21 mouse cellular contexts compared by ENCODE assay signal in genomic region chr1:133936169-133936568, GRCm38 (mm10). TPM values are rescaled to one million over a fixed set of nuclear protein-coding genes. Genes with fewer than 3 reads are reported as not detected.
DNase-seq lines count a peak whose midpoint lies in the region; ATAC-seq and TF ChIP-seq lines count a peak whose summit lies in the region.
"Had no signal": no experiment of that assay in that cellular context is flagged by ENCODE, and none has a peak within 500 bp of the region (broad histone marks: within the 10 kb centered on the region; RNA-seq: fewer than 3 reads in every experiment).

No protein-coding gene starts in this region.

- no peaks in the 10 kb centered on the region for H3K9me3 ChIP-seq in lung, postnatal 0 days (ENCODE audit: low read length)
- H3K9me3 ChIP-seq in MEL (replicated peaks; ENCODE audit: insufficient read depth, low read length) = no peaks in the 10 kb centered on the region
- no peaks in the 10 kb centered on the region for H3K9me3 ChIP-seq in limb, embryonic 10.5 days (replicated peaks)
- H3K9me3 ChIP-seq: hindbrain, embryonic 12.5 days; liver, embryonic 15.5 days had no signal

- no peak overlapping the region for H3K4me2 ChIP-seq in lung, postnatal 0 days (replicated peaks; ENCODE audit: low read depth, low read length)
- H3K4me2 ChIP-seq: forebrain, embryonic 12.5 days; heart, embryonic 11.5 days; hindbrain, embryonic 12.5 days; liver, embryonic 15.5 days had no signal

- TF ChIP-seq CTCF in kidney, adult 2 months (conservative IDR thresholded peaks at IDR 0.05; ENCODE audit: insufficient read depth, insufficient read length, low read depth, low read length) = peak; percentile 20; the same call in 1 of the 2 replicates
- TF ChIP-seq CTCF in lung, postnatal 0 days (IDR thresholded peaks at IDR 0.05) = peak; percentile 44
- TF ChIP-seq CTCF in MEL (IDR thresholded peaks at IDR 0.05 in 2 of 3, conservative IDR thresholded peaks at IDR 0.05 in 1 of 3; ENCODE audit: control insufficient read depth in 1 of 3, insufficient read depth in 1 of 3, low read depth in 2 of 3, low read length in 3 of 3, poor library complexity in 1 of 3, severe bottlenecking in 1 of 3) = peak; percentile 28 to 43 (median 42); a peak in 5 of 6 replicates

- no peak for TF ChIP-seq EP300 in lung, postnatal 0 days (IDR thresholded peaks at IDR 0.05)
- TF ChIP-seq EP300 in MEL (IDR thresholded peaks at IDR 0.05; ENCODE audit: low read depth in 1 of 2, low read length in 2 of 2) = no peak

- no peak overlapping the region for H3K4me3 ChIP-seq in kidney, adult 2 months (ENCODE audit: insufficient read depth, low read depth, low read length)
- H3K4me3 ChIP-seq in lung, postnatal 0 days (ENCODE audit: low read depth, low read length) = no peak overlapping the region
- H3K4me3 ChIP-seq in MEL (ENCODE audit: control insufficient read depth in 1 of 2, insufficient read depth in 1 of 2, low read depth in 2 of 2, low read length in 2 of 2) = no peak overlapping the region
- H3K4me3 ChIP-seq in limb, embryonic 10.5 days = no peak overlapping the region
- H3K4me3 ChIP-seq: forebrain, embryonic 12.5 days; gastrocnemius, adult 2 months; hindbrain, embryonic 12.5 days; liver, embryonic 15.5 days had no signal

- 93% methylated on average over 3 of the region's 3 CpGs for WGBS in kidney, adult 2 months
- WGBS in lung, postnatal 0 days = 89% methylated on average over 3 of the region's 3 CpGs
- 94% methylated on average over 3 of the region's 3 CpGs for WGBS in limb, embryonic 10.5 days

- no peak for DNase-seq in kidney, adult 2 months
- no peak for DNase-seq in kidney, adult 11 months
- no peak for DNase-seq in lung, postnatal 0 days (ENCODE audit: low spot score)
- no peak for DNase-seq in lung, postnatal 4 days
- DNase-seq in MEL (ENCODE audit: low read depth, low spot score) = peak; percentile 23
- no peak for DNase-seq in limb, embryonic 10.5 days (ENCODE audit: low spot score)
- DNase-seq in cerebellum, adult 9-10 months = no peak
- DNase-seq: B cell, adult 2 months; cerebellum, adult 8-10 months; gastrocnemius, adult 2 months; heart, postnatal 10 days; kidney, postnatal 14 days; left cerebral cortex, postnatal 4 days; lung, postnatal 14 days; thymus, postnatal 4 days had no signal

- ATAC-seq in lung, postnatal 0 days = no peak
- ATAC-seq: intestine, embryonic 16.5 days had no signal

- no peaks in the 10 kb centered on the region; the same call in 1 of the 2 replicates for H3K4me1 ChIP-seq in kidney, adult 2 months (ENCODE audit: control insufficient read depth, insufficient read depth, low read length)
- H3K4me1 ChIP-seq in lung, postnatal 0 days (ENCODE audit: insufficient read depth, low read depth, low read length) = no peaks in the 10 kb centered on the region; the same call in 1 of the 2 replicates
- H3K4me1 ChIP-seq in MEL (ENCODE audit: control insufficient read depth in 1 of 2, insufficient read depth in 2 of 2, low read length in 2 of 2) = no peaks in the 10 kb centered on the region
- peaks cover 30% of the 10 kb centered on the region for H3K4me1 ChIP-seq in limb, embryonic 10.5 days
- H3K4me1 ChIP-seq: forebrain, embryonic 12.5 days had no signal

- peak; percentile 24 for TF ChIP-seq RAD21 in MEL (IDR thresholded peaks at IDR 0.05; ENCODE audit: low read depth, low read length)

- H3K27ac ChIP-seq in kidney, adult 2 months (ENCODE audit: insufficient read depth, low read depth, low read length) = no peak overlapping the region
- no peak overlapping the region for H3K27ac ChIP-seq in lung, postnatal 0 days (ENCODE audit: low read length)
- H3K27ac ChIP-seq in MEL (ENCODE audit: control insufficient read depth, low read depth, low read length) = no peak overlapping the region
- H3K27ac ChIP-seq in limb, embryonic 10.5 days = no peak overlapping the region
- H3K27ac ChIP-seq: forebrain, embryonic 12.5 days; hindbrain, embryonic 12.5 days; liver, embryonic 15.5 days had no signal

- no peaks in the 10 kb centered on the region for H3K27me3 ChIP-seq in kidney, adult 2 months (replicated peaks; ENCODE audit: control insufficient read depth, insufficient read depth, low read length)
- no peaks in the 10 kb centered on the region for H3K27me3 ChIP-seq in lung, postnatal 0 days (replicated peaks; ENCODE audit: insufficient read depth, low read length)
- H3K27me3 ChIP-seq in MEL (ENCODE audit: control insufficient read depth in 1 of 2, insufficient read depth in 2 of 2, low read length in 2 of 2) = peaks cover 4 to 9% of the 10 kb centered on the region in 2 experiments; a peak in 3 of 4 replicates
- H3K27me3 ChIP-seq in limb, embryonic 10.5 days (ENCODE audit: low read depth, poor library complexity, severe bottlenecking) = peaks cover 5% of the 10 kb centered on the region; the same call in 1 of the 2 replicates
- H3K27me3 ChIP-seq: forebrain, embryonic 12.5 days; hindbrain, embryonic 12.5 days; liver, embryonic 15.5 days had no signal

- H3K79me2 ChIP-seq in MEL (ENCODE audit: control insufficient read depth, insufficient read depth, low read length, poor library complexity) = no peaks in the 10 kb centered on the region

- no peak for TF ChIP-seq POLR2A in kidney, adult 2 months (IDR thresholded peaks at IDR 0.05; ENCODE audit: low read depth, low read length)
- TF ChIP-seq POLR2A in MEL (IDR thresholded peaks at IDR 0.05; ENCODE audit: control insufficient read depth in 1 of 2, insufficient read depth in 1 of 2, low read depth in 1 of 2, low read length in 2 of 2, poor library complexity in 1 of 2) = no peak

- H3K36me3 ChIP-seq in kidney, adult 2 months (ENCODE audit: control insufficient read depth, insufficient read depth, low read length) = no peaks in the 10 kb centered on the region
- H3K36me3 ChIP-seq in lung, postnatal 0 days (ENCODE audit: insufficient read depth, low read length) = no peaks in the 10 kb centered on the region
- no peaks in the 10 kb centered on the region for H3K36me3 ChIP-seq in MEL (ENCODE audit: control insufficient read depth in 1 of 2, insufficient read depth in 2 of 2, low read length in 2 of 2)
- no peaks in the 10 kb centered on the region for H3K36me3 ChIP-seq in limb, embryonic 10.5 days
- H3K36me3 ChIP-seq: forebrain, embryonic 12.5 days; hindbrain, embryonic 12.5 days; liver, embryonic 15.5 days had no signal

- no peak overlapping the region for H3K9ac ChIP-seq in lung, postnatal 0 days (replicated peaks; ENCODE audit: low read depth)
- H3K9ac ChIP-seq in MEL (ENCODE audit: control insufficient read depth, low read depth, low read length, poor library complexity, severe bottlenecking) = no peak overlapping the region
- H3K9ac ChIP-seq: forebrain, embryonic 12.5 days; hindbrain, embryonic 12.5 days; liver, embryonic 15.5 days had no signal

TF ChIP-seq in MEL, 35 proteins besides CTCF, POLR2A, EP300 and RAD21:
- TF ChIP-seq SMC3 (IDR thresholded peaks at IDR 0.05; ENCODE audit: low read depth, low read length) = peak; percentile 30
- no peak for TF ChIP-seq KAT2A (conservative IDR thresholded peaks at IDR 0.05; ENCODE audit: low read depth, low read length)

RNA-seq across cellular contexts. Expression of gene Prelp, which starts 15.0 kb away (rescaled TPM):
- polyA plus RNA-seq in kidney, adult 2 months (2012; rRNA removed) = 35.0 and 38.2 TPM in 2 replicates
- polyA plus RNA-seq in lung, postnatal 0 days (2015; fragmentation: Nextera tagmentation; extraction: Ambion mirVana) = 6.4 and 7.1 TPM in 2 replicates
- not detected in 2 replicates for total RNA-seq in MEL (2012; rRNA removed)
- polyA plus RNA-seq in MEL (2012; ENCODE audit: insufficient read depth in 1 of 2, insufficient read length in 2 of 2, low read depth in 1 of 2, low replicate concordance in 2 of 2, missing spikeins in 1 of 2) = not detected
- polyA plus RNA-seq in limb, embryonic 10.5 days (2016; fragmentation: Nextera tagmentation; extraction: Ambion mirVana) = 0.18 and 0.56 TPM in 2 replicates
- total RNA-seq: common myeloid progenitor, adult 5-6 weeks had no signal

RNA-seq across cellular contexts. Expression of gene Optc, which starts 28.4 kb away (rescaled TPM):
- 0.48 and 1.5 TPM in 2 replicates for polyA plus RNA-seq in kidney, adult 2 months (2012; rRNA removed)
- 0.15 and 0.31 TPM in 2 replicates for polyA plus RNA-seq in lung, postnatal 0 days (2015; fragmentation: Nextera tagmentation; extraction: Ambion mirVana)
- 0.23 and 0.27 TPM in 2 replicates for total RNA-seq in MEL (2012; rRNA removed)
- polyA plus RNA-seq in MEL (2012; ENCODE audit: insufficient read depth in 1 of 2, insufficient read length in 2 of 2, low read depth in 1 of 2, low replicate concordance in 2 of 2, missing spikeins in 1 of 2) = under 1 TPM in 1 of 2 experiments, not detected in 1; 0.53 TPM
- polyA plus RNA-seq in limb, embryonic 10.5 days (2016; fragmentation: Nextera tagmentation; extraction: Ambion mirVana) = 0.24 and 0.41 TPM in 2 replicates
- total RNA-seq: common myeloid progenitor, adult 5-6 weeks had no signal
